Mouse (Mus musculus): Measurements from ENCODE around the gene Plekhs1.
"Not testable (repeated sequence)": the region's sequence is repeated elsewhere in the genome, so short reads cannot be mapped to it uniquely, and the experiment has no call there.

Gene Plekhs1

DNA sequence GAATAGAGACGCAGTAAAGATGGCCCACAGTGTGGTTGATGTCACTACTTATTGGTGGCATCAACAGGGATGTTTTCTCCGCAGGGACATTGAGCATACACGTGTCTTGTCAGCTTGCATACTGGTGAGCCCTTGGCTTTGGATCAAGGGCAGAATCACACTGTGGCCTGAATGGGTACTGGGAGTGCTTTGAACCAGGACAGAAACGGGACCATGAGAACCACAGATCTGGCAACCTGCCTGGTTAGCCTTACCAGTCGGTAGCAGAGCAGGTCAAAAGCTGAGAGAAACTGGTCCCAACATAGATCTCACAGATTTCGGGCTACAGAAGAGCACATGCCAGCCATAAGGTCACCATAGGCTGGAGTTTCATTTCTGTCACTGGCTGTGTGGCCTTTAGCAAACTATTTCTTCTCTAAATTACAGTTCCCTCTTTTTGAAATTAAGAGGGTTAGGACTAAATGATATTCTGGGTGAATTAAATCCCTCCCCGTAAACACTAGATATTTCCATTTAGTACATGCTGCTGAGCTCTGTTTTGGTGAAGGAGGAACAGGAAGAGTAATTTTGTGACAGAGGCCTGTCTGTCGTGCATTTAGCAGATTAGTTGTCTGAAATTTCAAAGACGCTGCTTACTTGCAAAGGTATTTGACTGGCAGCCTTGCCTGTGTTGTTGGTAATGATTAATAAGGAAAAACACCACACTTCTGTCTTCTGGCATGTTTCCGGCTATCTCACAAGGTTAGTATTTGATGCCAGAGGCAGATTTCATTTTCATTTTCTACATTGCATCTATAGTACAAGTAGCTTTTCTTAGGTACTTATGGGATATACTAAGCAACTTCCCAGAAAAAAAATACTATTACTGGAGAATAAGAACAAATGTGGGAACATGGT, 2.0 kb upstream of the Plekhs1 start:
- no peak for DNase-seq

DNA sequence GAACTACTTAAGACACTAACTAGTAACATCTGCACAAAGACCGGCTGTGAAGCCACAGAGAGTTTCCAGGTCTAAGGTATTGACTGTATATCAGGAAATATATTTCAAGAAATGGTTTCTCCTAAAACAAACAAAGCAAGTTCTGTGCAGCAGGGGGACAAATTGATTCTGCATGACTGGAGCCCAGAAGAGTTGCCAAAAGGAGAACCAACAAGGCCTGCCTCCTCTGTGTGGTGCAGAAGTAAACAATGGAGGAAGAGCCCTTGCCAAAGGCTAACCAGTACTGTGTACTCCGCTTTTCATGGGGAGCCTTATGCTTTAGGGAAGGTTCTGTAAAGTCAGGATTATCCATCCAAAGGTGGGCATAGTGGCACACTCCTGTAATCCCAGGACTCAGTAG, 1.2 kb upstream of the Plekhs1 start:
- no peak for DNase-seq

DNA sequence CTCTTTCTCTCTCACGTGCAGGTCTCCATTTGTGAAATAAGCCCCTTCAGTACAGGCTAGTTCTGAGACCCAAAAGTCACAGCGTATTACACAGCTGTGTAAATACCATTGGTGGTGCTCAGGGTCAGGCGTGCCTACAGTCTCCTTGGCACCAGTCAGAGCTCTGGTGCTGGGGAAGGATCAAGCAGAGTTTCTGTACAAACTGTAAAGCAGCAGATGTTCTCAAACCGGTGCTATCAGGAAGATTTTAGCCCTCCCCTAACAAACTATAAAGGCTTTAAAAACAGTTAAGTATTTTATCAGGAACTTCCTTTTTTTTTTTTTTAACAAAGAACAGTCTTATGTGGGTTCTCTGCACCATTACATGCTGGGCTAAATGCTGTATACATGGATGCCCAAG, 1.3 kb downstream of the Plekhs1 start:
- DNase-seq: no peak

DNA sequence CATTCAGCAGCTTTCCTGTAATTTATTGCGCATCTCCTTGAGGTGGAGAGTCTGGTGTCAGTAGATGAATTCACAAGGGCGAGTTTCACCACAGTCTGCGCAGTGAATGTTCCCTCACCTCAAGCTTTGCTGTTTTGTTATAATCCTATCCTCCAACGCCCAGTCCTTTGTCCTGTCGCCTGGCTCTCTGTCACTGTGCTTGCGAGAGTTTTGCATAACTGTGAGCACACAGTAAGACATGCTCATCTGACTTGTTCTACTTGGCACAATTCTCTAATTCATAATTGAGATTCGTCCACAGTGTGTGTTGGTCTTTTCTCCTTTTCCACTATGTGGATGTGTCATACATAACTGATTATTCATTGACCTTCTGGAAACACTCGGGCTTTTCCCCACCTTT, 5.0 kb downstream of the Plekhs1 start:
- no peak for DNase-seq

DNA sequence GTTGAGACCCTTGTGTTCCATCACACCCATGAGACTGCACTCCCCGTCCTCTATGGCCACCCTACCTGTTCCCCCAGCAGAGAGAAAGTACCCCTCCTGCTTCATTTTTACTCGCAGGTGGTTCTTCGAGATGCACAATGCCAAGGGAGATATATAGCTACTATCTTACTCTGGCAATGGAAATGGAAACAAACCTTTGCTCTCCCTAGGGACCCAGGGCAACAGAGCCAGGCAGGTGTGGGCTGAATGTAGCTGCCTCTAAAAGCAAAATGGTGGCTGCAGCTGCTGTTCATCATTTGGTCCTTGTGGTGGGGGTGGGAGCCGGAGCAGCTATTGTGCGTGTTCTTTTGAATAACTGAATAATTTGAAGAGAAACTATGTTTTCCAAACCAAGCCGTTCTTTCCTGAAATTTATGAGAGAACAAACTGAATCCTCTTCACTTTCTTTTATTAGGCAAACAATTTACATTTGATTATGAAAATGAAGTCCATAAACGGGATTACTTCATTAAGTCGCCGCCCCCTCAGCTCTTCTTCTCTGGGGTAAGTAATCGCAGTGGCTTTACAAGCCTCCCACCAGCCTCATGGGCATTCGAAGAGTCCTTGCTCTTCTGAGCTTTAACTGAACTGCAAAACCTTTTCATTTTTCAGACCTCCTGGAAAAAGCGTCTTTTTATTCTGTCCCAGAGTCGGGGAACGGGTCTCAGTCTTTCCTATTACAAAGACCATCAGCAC, 9.0 kb downstream of the Plekhs1 start:
- no peak for DNase-seq

DNA sequence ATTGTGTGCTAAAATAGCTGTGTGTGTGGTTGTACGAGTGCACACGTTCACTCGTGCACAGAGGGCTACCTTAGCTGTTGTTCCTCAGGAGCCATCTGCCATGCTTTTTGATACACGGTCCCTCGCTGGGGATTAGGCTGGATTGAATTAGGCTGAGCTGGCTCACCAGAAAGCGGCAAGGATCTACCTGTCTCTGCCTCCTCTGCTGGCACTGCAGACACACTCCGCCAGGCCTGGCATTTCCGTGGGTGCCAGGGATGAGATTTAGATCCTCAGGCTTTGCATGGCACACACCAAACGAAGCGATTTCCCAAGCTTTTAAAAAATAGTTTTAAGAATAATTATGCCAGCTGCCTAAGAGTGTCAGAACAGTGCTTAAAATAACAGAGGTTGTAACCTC, 10.5 kb downstream of the Plekhs1 start:
- no peak for DNase-seq

DNA sequence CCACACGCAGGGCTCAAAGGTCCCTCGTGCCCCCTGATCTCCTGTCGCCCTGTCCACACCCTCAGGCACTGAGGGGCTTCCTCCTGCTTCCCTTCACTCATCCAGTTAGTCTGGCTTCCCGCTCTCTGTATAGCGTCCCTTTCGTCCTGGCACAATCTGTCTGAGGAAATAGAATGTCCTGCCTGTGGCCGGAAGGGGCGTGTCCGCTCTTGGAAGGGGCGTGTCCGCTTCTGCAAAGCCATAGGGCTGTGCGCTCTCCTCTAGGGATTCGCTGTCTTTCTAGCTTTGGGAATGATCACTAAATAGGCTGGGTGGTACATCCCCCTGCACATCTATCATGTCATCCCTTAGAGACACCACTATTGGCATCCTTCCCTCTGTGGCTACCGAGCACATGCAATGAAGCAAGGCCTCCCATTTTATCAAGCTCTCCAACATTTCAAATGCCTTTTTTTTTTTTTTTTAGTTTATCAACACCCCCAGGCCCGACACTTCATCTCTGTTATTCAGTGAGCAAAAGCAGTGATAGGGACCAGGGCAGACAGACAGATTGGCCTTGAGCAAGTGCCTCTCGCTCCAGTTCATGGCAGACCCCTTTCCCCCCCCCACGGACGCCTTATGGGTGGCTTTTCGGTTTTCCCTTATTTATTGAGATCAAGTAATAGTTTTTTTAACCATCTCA, 13.6 kb downstream of the Plekhs1 start:
- no peak for DNase-seq

DNA sequence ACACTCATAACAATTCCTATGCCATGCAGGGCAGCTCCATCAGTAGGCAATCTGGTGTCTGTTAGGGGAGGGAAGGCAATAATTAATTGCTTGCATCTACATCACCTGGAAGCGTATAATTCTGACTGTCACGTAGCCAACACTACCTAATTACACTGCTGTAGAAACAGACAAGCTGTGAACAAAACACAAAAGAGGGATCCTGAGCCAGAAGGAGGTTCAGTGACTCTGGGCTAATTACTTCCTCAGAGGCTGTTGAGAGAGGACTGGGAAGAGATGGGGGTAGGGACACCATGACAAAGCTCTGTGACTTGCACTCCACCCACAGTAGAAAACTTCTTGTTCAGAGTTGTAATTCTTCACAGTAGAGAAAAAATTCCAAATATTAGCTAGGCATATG, 15.1 kb downstream of the Plekhs1 start:
- no peak for DNase-seq

DNA sequence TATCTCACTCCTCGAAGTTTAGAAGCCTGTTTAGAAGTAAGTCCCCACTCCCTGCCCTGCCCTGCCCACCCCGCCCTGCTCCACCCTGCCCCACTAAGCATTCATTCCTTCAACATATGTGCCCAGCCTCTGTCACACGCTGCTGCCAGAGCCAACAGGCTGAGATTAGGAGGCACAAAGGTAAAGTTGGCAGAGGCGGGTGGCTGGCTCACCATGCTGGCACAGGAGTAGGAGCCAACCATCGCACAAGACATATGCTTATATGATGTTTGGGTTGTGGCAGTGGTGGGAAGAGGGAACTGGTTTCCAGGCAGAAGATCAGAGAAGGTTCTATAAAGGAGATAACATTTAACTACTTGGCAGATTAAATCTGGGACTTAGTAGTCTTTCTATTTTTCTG, 15.8 kb downstream of the Plekhs1 start:
- no peak for DNase-seq

DNA sequence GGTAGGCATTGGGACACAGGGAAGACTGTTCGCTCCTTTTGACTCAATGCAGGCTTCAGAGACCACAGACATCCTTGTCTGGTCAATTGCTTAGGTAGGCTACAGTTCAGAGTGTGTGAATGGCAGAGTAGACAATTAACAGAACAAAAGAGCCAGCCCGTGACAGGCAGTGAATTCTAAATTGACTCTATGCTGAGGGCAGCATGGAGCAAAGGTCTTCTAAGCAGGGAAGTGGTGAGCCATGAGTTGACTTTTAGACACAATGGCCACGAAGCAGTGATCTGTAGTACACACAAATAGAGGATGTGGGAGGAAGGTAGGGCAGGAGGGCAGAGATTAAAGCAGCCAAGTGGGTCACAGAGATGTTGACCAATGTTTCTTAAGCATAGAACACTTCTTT, 16.4 kb downstream of the Plekhs1 start:
- no peak for DNase-seq

DNA sequence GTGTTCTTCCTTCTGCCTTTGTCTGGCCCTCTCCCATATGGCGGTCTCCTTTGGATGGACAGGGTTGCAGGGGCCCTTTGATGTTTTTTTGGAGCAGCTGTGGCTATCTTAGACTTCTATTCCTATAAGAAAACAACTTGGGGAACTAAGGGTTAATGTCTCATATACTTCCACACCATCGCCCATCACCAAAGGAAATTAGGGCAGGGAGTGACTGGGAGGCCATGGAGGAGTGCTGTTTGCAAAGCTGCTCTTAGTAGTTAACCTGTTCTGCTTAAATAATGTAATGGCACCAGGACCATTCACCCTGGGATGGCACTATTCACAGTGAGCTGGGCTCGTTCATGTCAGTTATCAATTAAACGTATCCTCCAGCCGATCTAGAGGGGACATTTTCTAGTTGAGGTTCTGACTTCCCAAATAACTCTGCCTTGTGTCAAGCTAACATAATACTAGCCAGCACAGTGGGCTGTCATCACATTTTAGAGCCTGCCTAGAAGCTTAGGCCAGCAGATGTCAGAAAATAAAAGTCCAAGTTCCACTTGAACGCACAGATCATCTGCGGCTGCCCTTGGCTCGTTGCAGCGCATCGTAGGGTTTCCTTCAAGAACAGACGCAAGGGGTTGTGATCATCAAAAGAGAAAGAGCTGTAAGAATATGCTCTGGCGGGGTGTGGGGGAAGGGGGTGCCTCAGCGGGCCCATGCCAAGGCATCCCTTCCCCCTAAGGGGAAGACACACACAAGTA, 23.4 kb downstream of the Plekhs1 start:
- DNase-seq: no peak

DNA sequence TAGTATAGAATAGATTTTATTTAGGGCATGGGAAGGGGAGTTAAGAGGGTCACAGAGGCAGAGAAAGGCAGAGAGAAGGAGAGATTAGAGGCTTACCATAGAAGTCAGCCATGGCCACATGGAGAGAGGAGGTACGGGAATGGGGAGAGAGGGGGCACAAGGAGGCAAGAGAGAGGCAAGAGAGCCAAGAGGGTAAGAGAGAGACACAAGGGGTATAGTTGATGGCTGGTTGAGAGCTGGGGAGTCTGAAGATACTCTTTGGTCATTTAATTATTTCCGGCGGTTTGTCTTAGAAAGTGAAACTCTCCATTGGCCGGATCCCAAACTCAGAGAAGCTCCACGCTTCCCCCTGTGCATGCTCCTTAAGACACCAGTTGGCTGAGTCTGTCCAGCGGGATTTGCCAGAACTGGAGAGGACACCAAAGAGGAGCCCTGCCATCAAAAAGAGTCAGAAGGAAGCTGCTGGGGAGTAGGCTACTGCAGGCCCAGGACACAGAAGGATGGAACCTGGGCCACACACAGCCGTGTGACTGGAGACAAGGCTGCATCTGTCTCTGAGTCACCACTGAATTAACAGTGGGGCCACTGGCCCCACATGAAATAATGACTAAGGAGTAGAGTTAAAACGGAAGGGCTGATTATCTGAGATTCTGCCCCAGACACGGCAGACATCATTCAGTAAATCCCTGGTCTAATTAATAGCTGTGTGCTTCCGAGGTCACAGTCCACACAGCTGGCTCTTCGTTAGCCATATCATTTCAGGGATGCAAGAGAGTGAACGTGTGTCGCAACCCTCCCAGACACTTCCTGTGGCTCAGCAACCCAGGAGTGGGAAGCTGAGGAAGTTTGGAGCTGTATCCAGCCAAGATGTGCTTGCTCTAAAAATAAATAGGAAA, 24.2 kb downstream of the Plekhs1 start:
- DNase-seq: peak; percentile 97

DNA sequence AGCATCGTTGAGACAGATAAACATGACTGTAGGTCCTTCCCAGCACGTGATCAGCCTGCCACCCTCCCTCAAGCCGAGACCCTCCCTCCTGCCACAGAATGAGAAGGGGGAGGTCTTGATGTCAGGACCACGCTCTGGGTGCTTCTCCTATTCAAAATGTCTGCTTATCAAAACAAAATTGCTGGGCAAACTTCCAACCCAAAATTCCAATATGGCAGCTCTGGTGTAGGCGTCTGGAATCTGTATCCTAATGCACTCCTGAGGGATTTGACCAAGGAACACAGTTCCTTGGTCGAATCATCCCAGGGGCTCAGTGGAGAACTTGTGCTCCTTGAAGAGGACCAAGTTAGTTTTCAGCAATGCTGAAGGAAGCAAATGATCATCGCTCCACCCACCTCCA, 25.5 kb downstream of the Plekhs1 start:
- DNase-seq: no peak

DNA sequence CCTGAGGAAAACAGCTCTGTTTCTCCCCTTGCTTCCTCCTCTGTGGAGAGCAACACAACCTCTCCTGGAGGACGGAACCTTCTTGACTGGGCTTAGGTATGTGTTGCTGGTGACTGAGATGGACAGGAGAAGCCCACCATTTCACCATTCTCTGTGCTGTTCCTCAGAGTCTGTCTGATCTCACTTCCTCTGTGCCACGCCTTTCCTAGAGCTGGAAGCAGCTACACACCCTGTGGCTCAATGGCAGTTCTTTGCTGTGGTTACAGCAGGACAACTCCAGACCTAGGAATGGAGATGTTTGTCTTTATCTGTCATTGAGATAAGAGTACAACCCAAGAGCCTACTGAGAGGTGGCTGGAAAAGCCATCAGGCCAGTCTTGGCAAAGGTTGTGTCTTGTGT, 25.9 kb downstream of the Plekhs1 start:
- DNase-seq: no peak

DNA sequence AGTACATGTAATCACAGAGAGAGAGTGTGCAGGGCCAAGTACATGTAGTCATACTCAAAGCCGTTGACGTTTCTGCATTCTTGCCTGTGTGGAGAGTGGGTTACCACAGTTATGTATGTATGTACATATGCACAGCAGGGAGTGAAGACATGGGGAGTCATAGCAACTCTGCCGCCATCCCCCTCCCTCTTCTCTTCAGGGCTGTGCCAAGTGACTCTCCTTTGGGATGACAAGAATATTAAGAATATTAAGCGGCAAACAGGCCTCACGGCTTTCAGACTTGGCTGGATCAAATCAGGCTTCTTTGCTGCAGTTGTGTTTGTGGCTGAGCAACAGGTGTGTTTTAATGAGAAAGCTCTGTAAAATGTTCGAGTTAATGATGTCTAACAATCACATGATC, 28.2 kb downstream of the Plekhs1 start:
- DNase-seq: no peak

DNA sequence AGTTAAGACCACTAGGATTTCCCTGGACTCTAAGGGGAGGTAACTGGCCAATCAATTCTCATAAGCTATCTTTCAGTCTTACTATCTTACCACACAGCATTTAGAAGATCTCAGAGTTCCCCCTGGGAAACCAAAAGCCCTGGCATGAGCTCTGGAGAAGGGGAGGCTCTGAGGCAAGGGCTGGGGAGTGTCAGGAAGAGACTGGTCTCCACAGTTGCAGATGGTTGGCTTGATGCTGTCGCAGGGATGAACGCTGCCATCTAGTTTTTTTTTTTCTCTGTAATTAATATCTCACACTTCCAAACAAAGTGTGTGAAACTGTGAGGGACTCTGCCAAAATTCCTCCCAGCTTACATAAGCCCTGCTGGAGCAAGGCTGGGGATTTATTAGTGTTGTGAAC, 32.7 kb downstream of the Plekhs1 start:
- not testable (repeated sequence) for DNase-seq

DNA sequence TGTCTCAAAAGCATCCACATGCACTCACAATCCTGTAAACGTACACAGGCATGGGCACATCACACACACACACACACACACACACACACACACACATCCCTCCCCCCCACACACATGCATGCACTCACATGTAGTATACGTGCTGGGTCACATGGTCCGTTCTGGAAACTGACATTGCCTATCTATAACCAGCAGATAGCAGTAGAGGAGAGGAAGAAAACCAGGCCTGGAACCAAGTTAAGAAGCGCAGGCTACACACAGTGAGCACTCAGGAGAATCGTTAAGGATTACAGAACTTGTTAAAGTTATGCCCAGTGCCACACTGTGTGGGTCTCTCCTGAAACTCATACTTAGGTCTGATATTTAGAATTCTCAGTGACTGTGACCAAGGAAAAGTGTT, 41.6 kb downstream of the Plekhs1 start:
- DNase-seq: not testable (repeated sequence)

DNA sequence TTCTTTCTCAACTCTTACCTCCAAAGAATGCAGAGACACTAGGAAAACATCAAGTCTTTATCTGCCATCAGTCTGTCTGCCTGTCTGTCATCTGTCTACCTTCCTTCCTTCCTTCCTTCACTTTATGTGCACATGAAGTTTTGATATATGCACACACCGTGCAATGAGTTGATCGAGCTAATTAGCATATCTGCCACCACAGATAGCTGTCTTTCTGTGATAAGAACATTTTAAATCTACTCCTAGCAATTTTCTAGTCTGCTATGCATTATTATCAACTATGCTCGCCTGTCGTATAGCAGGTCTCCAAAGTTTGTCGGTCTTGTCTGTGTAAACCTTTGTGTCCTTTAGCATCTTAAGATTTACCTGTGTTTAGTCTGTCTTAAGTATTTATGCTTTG, 42.1 kb downstream of the Plekhs1 start:
- DNase-seq: not testable (repeated sequence)

DNA sequence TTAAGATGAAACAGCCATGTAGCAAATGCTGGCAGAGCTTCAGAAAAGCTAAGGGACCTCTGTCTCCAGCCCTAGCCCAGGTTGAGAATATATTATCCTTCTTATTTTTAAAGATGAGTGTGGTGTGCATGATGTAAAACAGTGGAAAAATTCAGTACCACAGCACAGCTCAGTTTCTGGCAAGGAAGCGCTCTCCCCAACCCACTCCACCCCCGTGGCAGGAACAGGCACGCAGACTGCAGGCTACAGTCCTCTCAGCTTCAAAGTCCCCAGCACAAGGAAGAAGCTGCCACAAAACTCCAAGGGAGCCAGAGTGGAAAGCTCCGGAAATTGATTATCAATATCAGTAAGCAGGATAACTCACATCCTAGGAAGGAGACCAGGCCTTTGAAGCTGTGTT, 49.8 kb downstream of the Plekhs1 start:
- DNase-seq: not testable (repeated sequence)

DNA sequence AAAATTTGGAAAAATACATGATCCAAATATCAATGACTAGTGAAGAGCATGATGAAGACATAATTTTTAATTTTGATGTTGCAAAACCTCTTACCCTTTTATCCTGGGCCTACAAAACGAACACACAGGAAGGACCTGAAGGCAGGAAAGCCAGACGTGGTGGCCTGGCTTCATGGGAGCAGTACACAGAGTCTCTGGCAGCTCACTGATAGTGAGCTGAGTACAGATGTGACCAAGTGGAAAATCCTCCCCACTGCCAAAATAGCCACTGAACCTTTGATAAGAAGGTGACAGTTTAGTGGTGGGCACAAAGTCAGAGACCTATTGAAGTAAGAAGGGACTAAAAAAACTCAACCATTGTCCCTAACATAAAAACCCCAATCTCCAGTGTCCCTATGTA, 52.1 kb downstream of the Plekhs1 start:
- not testable (repeated sequence) for DNase-seq

DNA sequence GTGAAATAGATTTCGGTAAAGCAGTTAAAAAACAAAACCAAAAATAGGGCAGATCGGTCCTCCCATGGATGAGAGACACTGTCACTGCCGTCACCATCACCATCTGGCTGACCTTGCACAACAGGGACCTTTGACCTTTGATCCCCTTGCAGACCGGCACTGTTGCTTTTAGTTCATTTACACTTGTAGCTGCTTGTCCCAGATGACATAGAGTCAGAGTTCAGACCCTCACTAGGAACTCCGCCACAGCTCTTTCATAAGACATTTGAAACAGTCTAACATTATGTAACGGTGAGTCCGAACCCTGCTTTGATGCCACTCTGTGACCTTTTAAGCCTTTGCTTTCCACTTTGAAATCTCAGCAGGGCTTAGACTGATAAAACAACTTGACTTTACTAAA, 58.0 kb downstream of the Plekhs1 start:
- not testable (repeated sequence) for DNase-seq

DNA sequence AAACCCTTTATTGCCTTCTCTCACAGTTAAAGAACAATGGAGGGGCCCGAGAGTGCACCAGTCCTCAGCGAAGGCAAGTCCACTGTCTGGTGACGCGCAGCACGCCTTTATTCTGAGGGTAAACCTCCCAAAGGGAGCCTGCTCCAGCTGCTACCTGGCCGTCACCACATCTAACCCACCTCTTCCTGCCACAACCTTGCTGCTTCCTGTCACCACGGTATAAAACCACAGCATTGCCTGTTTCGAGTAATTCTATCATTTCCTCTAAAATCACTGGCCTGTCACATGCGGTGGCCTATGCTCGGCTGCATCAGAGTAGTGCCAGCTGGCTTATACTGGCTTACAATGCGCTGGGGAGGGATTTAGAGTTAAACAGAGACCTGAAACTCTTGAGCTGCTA, 69.1 kb downstream of the Plekhs1 start:
- DNase-seq: not testable (repeated sequence)
